Mouse (Mus musculus) heart, adult 2 months (tissue): ENCODE measurements around the gene Cnnm2.

Source experiments
- CTCF ChIP-seq: fragments of 200-600 bp; IDR thresholded peaks from 2 replicates; pipeline ENCODE4 v1.8.1; 2022; ENCODE audit warnings: antibody characterized with exemption, mild to moderate bottlenecking, moderate library complexity
- EP300 ChIP-seq: fragments of 200-500 bp; IDR thresholded peaks from 2 replicates; pipeline ENCODE4 v1.6.1; 2011; ENCODE audit warnings: low read depth, low read length, control low read depth; ENCODE audit not compliant: insufficient read depth
- POLR2A ChIP-seq: fragments of 200-500 bp; IDR thresholded peaks from 2 replicates; pipeline ENCODE4 v1.6.1; 2011; ENCODE audit warnings: mild to moderate bottlenecking, low read depth, low read length, control low read depth; ENCODE audit not compliant: insufficient read depth

DNA sequence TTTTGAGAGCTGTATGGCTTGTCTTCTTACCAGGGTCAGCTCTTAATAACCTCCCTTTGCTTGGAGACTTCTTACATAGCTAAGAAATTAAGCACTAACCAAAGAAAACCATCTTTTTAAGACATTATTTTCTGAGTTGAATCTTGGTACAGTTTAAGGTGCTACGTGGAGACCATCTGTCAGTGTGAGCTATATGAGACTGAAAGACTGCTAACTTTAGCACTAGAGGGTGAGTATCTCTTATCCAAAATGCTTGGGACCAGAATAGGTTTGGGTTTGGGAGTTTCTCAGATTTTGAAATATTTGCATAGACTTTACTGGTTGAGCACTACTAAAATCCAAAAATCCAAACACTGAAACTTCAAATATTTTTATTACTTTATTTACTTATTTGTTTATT, 28.4 kb downstream of the Cnnm2 start:
- TF ChIP-seq EP300 (no peak), CTCF (no peak), POLR2A (no peak)
